Mouse (Mus musculus) neutrophil, adult 65 days (primary cell): Measurements from ENCODE around the gene Ermard. TPM values are rescaled to one million over a fixed set of nuclear protein-coding genes. Genes with fewer than 3 reads are reported as not detected.

Source experiments
- total RNA-seq: library from RNA; stranded (reverse); gene quantifications from 2 replicates; pipeline ENCODE4 v1.2.4, GENCODE M21; 2023

The Ermard gene
- total RNA-seq, result 74.1 and 127 TPM in 2 replicates

DNA sequence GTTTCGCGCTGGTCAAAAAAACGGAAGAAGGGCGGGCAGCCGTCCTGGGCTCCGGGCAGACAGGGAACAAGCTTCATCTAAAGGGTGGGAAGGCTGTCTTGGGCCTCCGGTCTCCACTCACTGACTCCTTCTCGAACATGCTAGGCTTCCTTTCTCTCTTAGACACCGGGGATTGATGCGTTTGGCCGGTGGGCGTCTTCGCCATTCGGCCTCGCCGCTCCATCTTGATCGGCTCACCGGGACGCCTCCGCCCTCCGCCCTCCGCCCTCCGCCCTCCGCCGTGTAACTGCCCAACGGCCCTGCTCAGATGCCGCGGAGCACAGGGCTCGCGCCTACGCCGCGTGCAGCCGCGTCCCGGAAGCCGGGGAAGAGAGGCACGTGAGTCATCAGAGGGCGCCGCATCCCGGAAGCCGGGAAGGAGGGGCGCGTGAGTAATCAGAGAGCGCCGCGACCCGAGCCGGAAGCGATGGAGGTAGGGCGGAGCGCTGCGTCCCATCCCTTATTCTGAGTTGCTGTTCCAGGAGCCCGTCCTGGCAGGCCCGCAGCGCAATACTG, at the start of gene Ermard, which contains the start of the genes Tcte3 and Gm3448:
Gene Ermard, plus strand, starts transcription at position 34 of the 555 bp plus-strand sequence.
Gene Tcte3, minus strand, starts transcription at position 314 of the 555 bp plus-strand sequence.
Gene Gm3448, minus strand, starts transcription at position 363 of the 555 bp plus-strand sequence.

DNA sequence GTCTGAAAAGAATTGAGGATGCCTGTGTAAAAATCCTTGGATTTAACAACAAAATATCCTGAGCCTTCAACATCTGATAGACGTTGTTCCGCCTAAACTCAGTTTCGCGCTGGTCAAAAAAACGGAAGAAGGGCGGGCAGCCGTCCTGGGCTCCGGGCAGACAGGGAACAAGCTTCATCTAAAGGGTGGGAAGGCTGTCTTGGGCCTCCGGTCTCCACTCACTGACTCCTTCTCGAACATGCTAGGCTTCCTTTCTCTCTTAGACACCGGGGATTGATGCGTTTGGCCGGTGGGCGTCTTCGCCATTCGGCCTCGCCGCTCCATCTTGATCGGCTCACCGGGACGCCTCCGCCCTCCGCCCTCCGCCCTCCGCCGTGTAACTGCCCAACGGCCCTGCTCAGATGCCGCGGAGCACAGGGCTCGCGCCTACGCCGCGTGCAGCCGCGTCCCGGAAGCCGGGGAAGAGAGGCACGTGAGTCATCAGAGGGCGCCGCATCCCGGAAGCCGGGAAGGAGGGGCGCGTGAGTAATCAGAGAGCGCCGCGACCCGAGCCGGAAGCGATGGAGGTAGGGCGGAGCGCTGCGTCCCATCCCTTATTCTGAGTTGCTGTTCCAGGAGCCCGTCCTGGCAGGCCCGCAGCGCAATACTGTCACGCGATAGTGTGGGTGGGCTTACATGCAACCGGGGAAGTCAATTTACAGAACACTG, 31.1 kb upstream of the Ermard start, which contains the start of gene Gm3435:
Gene Gm3435, plus strand, starts transcription at position 471 of the 708 bp plus-strand sequence.

Other genes with a start within 250 kb of the Ermard start
- gene Wdr27, start 98.0 kb upstream of the Ermard start, total RNA-seq, result not detected in 2 replicates
- gene 1600012H06Rik, start 98.0 kb upstream of the Ermard start, total RNA-seq, result 20.8 and 23.1 TPM in 2 replicates
- gene Phf10, start 79.9 kb upstream of the Ermard start, total RNA-seq, result 33.9 and 44.3 TPM in 2 replicates
- gene 9030025P20Rik, start 62.7 kb upstream of the Ermard start, total RNA-seq, result 15.9 and 19.9 TPM in 2 replicates
- gene Gm3417, start 62.4 kb upstream of the Ermard start, total RNA-seq, result not detected in 2 replicates
- gene Gm3435, start 31.0 kb upstream of the Ermard start, total RNA-seq, result 3.9 and 7.4 TPM in 2 replicates
- gene Tcte3, start 280 bp downstream of the Ermard start, total RNA-seq, result 1.5 TPM in 1 of 2 replicates, not detected in the other
- gene Gm3448, start 329 bp downstream of the Ermard start, total RNA-seq, result 3.4 and 4.5 TPM in 2 replicates